Mouse (Mus musculus): ENCODE measurements around the gene Coq7. TPM values are rescaled to one million over a fixed set of nuclear protein-coding genes. Genes with fewer than 3 reads are reported as not detected.

The Coq7 gene
- polyA plus RNA-seq, 2 experiments, result 60.3 to 97.4 TPM

- ATAC-seq (ENCODE audit: low FRiP score, low read depth), result peak; percentile 72; the same call in 1 of the 2 replicates
Measured at GRCm38 (mm10) chr7:118518687-118519086, 14.5 kb downstream of the Coq7 start.

GRCm38 (mm10) chr7:118517819-118518218 is 15.3 kb downstream of the Coq7 start:
- DNase-seq (ENCODE audit: low spot score) (peak; percentile 11), ATAC-seq (ENCODE audit: low FRiP score, low read depth) (no peak)
- WGBS, result 74% methylated on average over 2 of the region's 2 CpGs
- Histone ChIP-seq H3K4me1 (ENCODE audit: control insufficient read depth, insufficient read depth, low read length) (no peaks in the 10 kb centered on the region), H3K4me2 (replicated peaks; ENCODE audit: low read depth, low read length, severe bottlenecking) (no peak overlapping the region), H3K27me3 (ENCODE audit: control insufficient read depth, insufficient read depth, low read length) (no peaks in the 10 kb centered on the region), H3K27ac (replicated peaks; ENCODE audit: low read depth, low read length) (no peak overlapping the region), H3K9ac (ENCODE audit: low read depth, low read length, severe bottlenecking) (no peak overlapping the region), H3K9me3 (ENCODE audit: control insufficient read depth, low read length) (no peaks in the 10 kb centered on the region), H3K36me3 (ENCODE audit: control insufficient read depth, insufficient read depth, low read length) (no peaks in the 10 kb centered on the region), H3K4me3 (replicated peaks; ENCODE audit: low read length) (no peak overlapping the region)
- no peak for TF ChIP-seq POLR2A (IDR thresholded peaks at IDR 0.05; ENCODE audit: borderline replicate concordance, extremely low read depth, insufficient read depth, insufficient read length)

More at GRCm38 (mm10) chr7:118518687-118519086, 14.5 kb downstream of the Coq7 start:
- Histone ChIP-seq H3K4me1 (ENCODE audit: control insufficient read depth, insufficient read depth, low read length) (no peaks in the 10 kb centered on the region), H3K27ac (replicated peaks; ENCODE audit: low read depth, low read length) (no peak overlapping the region), H3K27me3 (ENCODE audit: control insufficient read depth, insufficient read depth, low read length) (no peaks in the 10 kb centered on the region), H3K4me3 (replicated peaks; ENCODE audit: low read length) (no peak overlapping the region), H3K9me3 (ENCODE audit: control insufficient read depth, low read length) (no peaks in the 10 kb centered on the region), H3K4me2 (replicated peaks; ENCODE audit: low read depth, low read length, severe bottlenecking) (no peak overlapping the region), H3K36me3 (ENCODE audit: control insufficient read depth, insufficient read depth, low read length) (no peaks in the 10 kb centered on the region), H3K9ac (ENCODE audit: low read depth, low read length, severe bottlenecking) (no peak overlapping the region)
- TF ChIP-seq POLR2A (IDR thresholded peaks at IDR 0.05; ENCODE audit: borderline replicate concordance, extremely low read depth, insufficient read depth, insufficient read length), result no peak
- WGBS, result 2% methylated on average over 18 of the region's 18 CpGs
- peak; percentile 48 for DNase-seq (ENCODE audit: low spot score)

GRCm38 (mm10) chr7:118508556-118508955 is 24.6 kb downstream of the Coq7 start:
- Histone ChIP-seq H3K9ac (ENCODE audit: low read depth, low read length, severe bottlenecking) (no peak overlapping the region), H3K4me1 (ENCODE audit: control insufficient read depth, insufficient read depth, low read length) (no peaks in the 10 kb centered on the region), H3K27me3 (ENCODE audit: control insufficient read depth, insufficient read depth, low read length) (no peaks in the 10 kb centered on the region), H3K36me3 (ENCODE audit: control insufficient read depth, insufficient read depth, low read length) (no peaks in the 10 kb centered on the region), H3K9me3 (ENCODE audit: control insufficient read depth, low read length) (no peaks in the 10 kb centered on the region), H3K4me2 (replicated peaks; ENCODE audit: low read depth, low read length, severe bottlenecking) (no peak overlapping the region), H3K27ac (replicated peaks; ENCODE audit: low read depth, low read length) (no peak overlapping the region), H3K4me3 (replicated peaks; ENCODE audit: low read length) (no peak overlapping the region)
- WGBS, result 74% methylated on average over 7 of the region's 7 CpGs
- no peak for TF ChIP-seq POLR2A (IDR thresholded peaks at IDR 0.05; ENCODE audit: borderline replicate concordance, extremely low read depth, insufficient read depth, insufficient read length)
- DNase-seq (ENCODE audit: low spot score) (no peak), ATAC-seq (ENCODE audit: low FRiP score, low read depth) (no peak)

- WGBS, result 75% methylated on average over 4 of the region's 4 CpGs
- Histone ChIP-seq H3K27ac (replicated peaks; ENCODE audit: low read depth, low read length) (no peak overlapping the region), H3K27me3 (ENCODE audit: control insufficient read depth, insufficient read depth, low read length) (no peaks in the 10 kb centered on the region), H3K4me1 (ENCODE audit: control insufficient read depth, insufficient read depth, low read length) (no peaks in the 10 kb centered on the region), H3K9me3 (ENCODE audit: control insufficient read depth, low read length) (no peaks in the 10 kb centered on the region), H3K4me2 (replicated peaks; ENCODE audit: low read depth, low read length, severe bottlenecking) (no peak overlapping the region), H3K36me3 (ENCODE audit: control insufficient read depth, insufficient read depth, low read length) (no peaks in the 10 kb centered on the region), H3K4me3 (replicated peaks; ENCODE audit: low read length) (no peak overlapping the region), H3K9ac (ENCODE audit: low read depth, low read length, severe bottlenecking) (no peak overlapping the region)
- TF ChIP-seq POLR2A (IDR thresholded peaks at IDR 0.05; ENCODE audit: borderline replicate concordance, extremely low read depth, insufficient read depth, insufficient read length), result no peak
- DNase-seq (ENCODE audit: low spot score) (peak; percentile 37), ATAC-seq (ENCODE audit: low FRiP score, low read depth) (peak; percentile 75; the same call in 1 of the 2 replicates)
Measured at GRCm38 (mm10) chr7:118503844-118504243, 29.3 kb downstream of the Coq7 start.

DNA sequence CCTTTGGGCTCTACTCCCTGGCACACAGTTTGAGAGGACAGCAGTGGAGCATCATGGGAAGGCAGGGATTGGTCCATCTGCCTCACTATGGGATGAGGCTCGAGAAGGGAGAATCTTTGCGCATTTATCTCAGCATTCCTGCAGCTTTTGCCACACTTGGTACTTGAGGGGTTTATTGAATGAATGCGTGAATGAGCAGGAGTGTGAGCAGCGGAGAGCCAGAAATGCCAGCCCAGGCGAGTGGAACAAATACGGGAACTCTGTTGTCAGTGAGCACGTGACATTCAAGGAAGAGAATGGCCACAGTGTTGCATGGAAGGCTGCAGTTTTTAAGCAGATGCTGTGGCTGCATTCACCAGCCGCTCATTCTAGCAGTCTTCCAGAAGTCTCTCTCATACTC is 30.8 kb downstream of the Coq7 start:
- Histone ChIP-seq H3K4me1 (ENCODE audit: control insufficient read depth, insufficient read depth, low read length) (no peaks in the 10 kb centered on the region), H3K9ac (ENCODE audit: low read depth, low read length, severe bottlenecking) (no peak overlapping the region), H3K4me2 (replicated peaks; ENCODE audit: low read depth, low read length, severe bottlenecking) (no peak overlapping the region), H3K27ac (replicated peaks; ENCODE audit: low read depth, low read length) (no peak overlapping the region), H3K4me3 (replicated peaks; ENCODE audit: low read length) (no peak overlapping the region), H3K36me3 (ENCODE audit: control insufficient read depth, insufficient read depth, low read length) (no peaks in the 10 kb centered on the region), H3K27me3 (ENCODE audit: control insufficient read depth, insufficient read depth, low read length) (no peaks in the 10 kb centered on the region), H3K9me3 (ENCODE audit: control insufficient read depth, low read length) (no peaks in the 10 kb centered on the region)
- DNase-seq (ENCODE audit: low spot score) (no peak), ATAC-seq (ENCODE audit: low FRiP score, low read depth) (no peak)
- WGBS, result 82% methylated on average over 8 of the region's 8 CpGs
- no peak for TF ChIP-seq POLR2A (IDR thresholded peaks at IDR 0.05; ENCODE audit: borderline replicate concordance, extremely low read depth, insufficient read depth, insufficient read length)

Measured in limb, embryonic 14.5 days (tissue).